Mouse (Mus musculus) heart, postnatal 25 days (tissue): ENCODE data around the gene Trip12. TPM values are rescaled to one million over a fixed set of nuclear protein-coding genes. Genes with fewer than 3 reads are reported as not detected.

ENCODE experiments used
- DNase-seq: peaks from one replicate; pipeline ENCODE4 v3.0.0; 2022; ENCODE audit warnings: low spot score
- intact Hi-C: fragments of 180-260 bp; cut with DNase I; formaldehyde crosslinking; loops from one replicate; pipeline ENCODE4 v1.15.1; 2025
- microRNA-seq: library from miRNA; unstranded; fragments of <30 nt; microRNA quantifications from one replicate; pipeline ENCODE4 v1.2.0, GENCODE M21; 2022
- total RNA-seq, 2 experiments: library from RNA; stranded (reverse); gene quantifications; 2 replicates each; pipeline ENCODE4 v1.2.3; 2021

Gene Trip12
- total RNA-seq, 2 experiments from 2014 or later, result 185 to 203 TPM

DNA sequence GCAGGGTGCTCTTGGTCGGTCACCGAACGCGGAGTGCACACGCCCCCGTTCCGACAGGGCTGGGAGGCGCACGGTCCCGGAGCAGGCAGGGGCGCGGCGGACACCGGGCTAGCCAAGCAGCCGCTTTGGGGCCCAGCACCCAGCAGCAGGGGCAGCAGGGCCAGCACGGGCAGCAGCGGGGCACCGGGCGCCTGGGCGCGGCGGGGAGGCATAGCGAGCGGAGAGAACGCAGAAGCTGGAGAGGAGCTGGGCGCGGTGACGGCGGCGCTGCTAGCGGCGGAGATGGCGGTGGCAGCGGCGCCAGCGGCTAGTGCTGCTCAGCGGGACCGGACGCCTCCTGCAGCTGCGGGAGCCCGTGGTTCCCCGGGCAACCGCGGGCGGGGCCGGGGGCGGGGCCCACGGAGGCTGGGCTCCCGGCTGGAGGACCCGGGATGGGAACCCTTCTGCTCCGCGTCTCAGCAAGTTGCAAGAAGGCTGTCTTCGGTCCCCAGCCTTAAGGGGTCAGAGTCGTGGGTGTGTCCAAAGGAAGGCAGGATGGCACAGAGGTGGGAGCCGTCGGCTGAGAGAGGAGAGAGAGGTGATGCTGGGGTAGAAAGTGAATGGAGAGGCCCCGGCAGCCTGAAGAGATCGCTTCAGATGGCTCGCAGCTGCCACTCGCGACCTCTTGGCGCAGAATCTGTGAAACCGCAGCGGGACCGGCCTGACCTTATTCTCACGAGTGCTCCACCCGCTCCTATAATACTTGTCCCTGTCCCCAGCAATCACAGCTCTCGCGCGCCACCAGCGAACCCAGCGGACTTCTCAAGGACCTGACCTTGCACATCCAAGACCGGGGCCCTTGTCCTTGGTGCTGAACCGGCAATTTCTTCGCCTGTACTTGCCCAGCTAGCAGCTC, 144.6 kb downstream of the Trip12 start, which contains the start of gene Dner:
TSS of gene Dner (minus strand) at position 705 of the 895 bp plus-strand sequence.
- DNase-seq, result peak; percentile 12
- intact Hi-C loops, result no loop called here

DNA sequence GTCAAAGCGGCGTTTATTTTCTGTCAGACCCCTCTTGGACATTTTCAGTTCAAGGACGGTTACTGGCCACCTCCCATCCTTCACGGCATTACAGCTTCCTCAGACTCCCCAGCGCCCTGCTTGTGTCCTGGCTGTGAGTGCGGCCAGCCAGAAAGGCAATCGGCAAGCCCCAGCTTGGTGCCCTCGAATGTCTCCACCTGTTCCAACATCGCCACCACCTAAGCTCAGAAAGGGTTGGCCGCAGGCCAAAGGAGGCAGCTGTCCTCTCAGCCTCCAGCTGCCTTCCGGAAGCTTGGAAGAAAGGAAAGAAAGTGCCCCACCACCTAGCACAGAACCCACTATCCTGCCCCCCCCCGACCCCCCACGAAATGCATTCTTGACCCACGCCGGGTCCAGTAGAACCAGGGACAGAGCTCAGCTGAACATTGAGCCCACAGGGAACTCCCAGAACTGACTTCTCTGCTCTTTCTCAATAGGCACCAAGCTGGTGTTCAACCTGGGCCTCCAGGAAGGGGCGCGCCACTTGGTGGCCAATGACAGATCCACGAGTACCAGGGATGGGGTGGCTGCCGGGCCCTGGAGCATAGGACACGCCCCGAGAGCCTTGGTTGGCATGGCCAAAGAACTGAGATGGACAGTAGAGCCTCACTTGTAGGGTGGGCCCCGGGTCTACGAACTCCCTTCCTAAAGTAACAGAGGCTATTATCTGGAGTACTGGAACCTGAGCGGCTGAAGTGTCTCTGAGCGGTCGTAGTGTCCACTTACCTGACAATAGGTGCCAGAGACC, 145.4 kb downstream of the Trip12 start:
- no peak for DNase-seq
- intact Hi-C loops, result no loop called here

DNA sequence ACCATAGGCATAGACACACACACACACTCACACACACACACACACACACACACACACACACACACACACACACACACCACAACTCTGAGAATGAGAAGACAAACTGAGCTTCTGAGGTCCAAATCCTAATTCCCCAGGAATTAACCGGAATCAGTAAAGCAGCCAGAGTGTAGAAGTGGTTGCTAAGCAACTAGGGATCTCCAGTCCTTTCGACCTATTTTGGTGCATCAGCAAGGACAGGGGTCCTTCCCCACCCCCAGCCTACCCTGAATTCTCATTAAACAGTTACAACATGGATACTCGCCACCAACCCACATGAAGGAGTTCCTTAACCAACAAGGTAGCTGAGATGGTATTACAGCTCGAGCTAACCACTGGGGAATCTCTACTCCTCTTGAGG, 162.4 kb downstream of the Trip12 start:
- intact Hi-C loops, result no loop called here

More for the DNA sequence above, 162.4 kb downstream of the Trip12 start:
- DNase-seq, result no peak

Small RNA genes within 50 kb of the gene (microRNA-seq; reads per million reads assigned to microRNA genes)
- gene Mir5126, result 4.4 reads per million, percentile 10 among the genes with 10 or more reads in this experiment

Other genes starting within 250 kb of the Trip12 start
- gene Dner, start 144.3 kb downstream of the Trip12 start, total RNA-seq, result under 1 TPM in 1 of 2 experiments, not detected in 1; 0.13 TPM
- 1 to 10 TPM in 1 of 2 experiments, under 1 TPM in 1; 0.98 to 1.7 TPM for gene Fbxo36, start 675 bp downstream of the Trip12 start, total RNA-seq
- under 1 TPM in 1 of 2 experiments, not detected in 1; 0.62 TPM for gene Slc16a14, start 94.6 kb upstream of the Trip12 start, total RNA-seq